Mouse (Mus musculus) megakaryocyte, embryonic 14.5 days (primary cell): ENCODE measurements around the gene Ldlrap1.

ENCODE experiments used
- FLI1 ChIP-seq: IDR thresholded peaks from 2 replicates; pipeline ENCODE4 v1.6.1; 2012; ENCODE audit warnings: low read length, inconsistent platforms, mixed read lengths
- GATA1 ChIP-seq: IDR thresholded peaks from 3 replicates; pipeline ENCODE4 v1.6.1; 2012; ENCODE audit warnings: mixed read lengths, low read length, inconsistent platforms, borderline replicate concordance

DNA sequence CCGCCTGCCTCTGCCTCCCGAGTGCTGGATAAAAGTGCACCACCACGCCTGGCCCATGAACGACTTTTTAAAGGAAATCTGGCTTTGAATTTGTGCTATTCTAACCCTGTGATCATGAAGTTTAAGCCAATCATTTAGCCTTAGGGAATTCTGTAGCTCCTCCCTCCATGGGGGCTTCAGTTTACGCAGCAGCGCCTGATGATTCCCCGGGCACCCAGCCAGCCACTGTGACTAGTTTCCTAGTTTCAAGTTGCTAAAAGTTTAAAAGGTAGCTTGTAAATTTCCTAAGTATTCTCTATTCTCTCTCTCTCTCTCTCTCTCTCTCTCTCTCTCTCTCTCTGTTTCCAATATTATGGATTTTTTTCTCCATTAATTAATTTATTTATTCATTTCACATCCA, 8.4 kb upstream of the Ldlrap1 start:
- TF ChIP-seq GATA1 (no peak), FLI1 (no peak)
